Mouse (Mus musculus) common myeloid progenitor, adult 5-6 weeks (primary cell): Measurements from ENCODE around the gene Adgrl1. TPM values are rescaled to one million over a fixed set of nuclear protein-coding genes. Genes with fewer than 3 reads are reported as not detected.

Experiments used
- ATAC-seq: replicated peaks from 2 replicates; pipeline ENCODE4 v1.8.0; 2016; ENCODE audit warnings: low read depth, mild to moderate bottlenecking, moderate TSS enrichment, inconsistent platforms; ENCODE audit not compliant: poor library complexity, severe bottlenecking
- total RNA-seq: library from RNA; stranded (forward); fragments of 200-1000, 187-1606 nt; gene quantifications from 2 replicates; pipeline ENCODE4 v1.2.3, GENCODE M21; 2017

The Adgrl1 gene
- total RNA-seq, 1 experiment from 2014 or later = 6.1 TPM

- ATAC-seq = no peak
Observed at GRCm38 (mm10) chr8:83900957-83901270, 1.0 kb downstream of the Adgrl1 start.

- no peak for ATAC-seq
Observed at GRCm38 (mm10) chr8:83901566-83902485, 1.9 kb downstream of the Adgrl1 start.

- ATAC-seq = no peak
Observed at GRCm38 (mm10) chr8:83902961-83903666, 3.2 kb downstream of the Adgrl1 start.

GRCm38 (mm10) chr8:83908583-83908982 is 8.7 kb downstream of the Adgrl1 start:
- no peak for ATAC-seq

- no peak for ATAC-seq
Observed at GRCm38 (mm10) chr8:83909311-83909710, 9.4 kb downstream of the Adgrl1 start.

- ATAC-seq = no peak
Observed at GRCm38 (mm10) chr8:83911809-83912731, 12.2 kb downstream of the Adgrl1 start.

- no peak for ATAC-seq
Observed at GRCm38 (mm10) chr8:83914232-83914631, 14.3 kb downstream of the Adgrl1 start.

GRCm38 (mm10) chr8:83914860-83915259 is 15.0 kb downstream of the Adgrl1 start:
- peak; percentile 42; the same call in 1 of the 2 replicates for ATAC-seq

GRCm38 (mm10) chr8:83916015-83916414 is 16.1 kb downstream of the Adgrl1 start:
- no peak for ATAC-seq

GRCm38 (mm10) chr8:83917566-83917965 is 17.7 kb downstream of the Adgrl1 start:
- no peak for ATAC-seq

- ATAC-seq = peak; percentile 72
Observed at GRCm38 (mm10) chr8:83921558-83921957, 21.7 kb downstream of the Adgrl1 start.

GRCm38 (mm10) chr8:83922727-83923126 is 22.8 kb downstream of the Adgrl1 start:
- no peak for ATAC-seq

GRCm38 (mm10) chr8:83924585-83924984 is 24.7 kb downstream of the Adgrl1 start:
- no peak for ATAC-seq

- no peak for ATAC-seq
Observed at GRCm38 (mm10) chr8:83926266-83926665, 26.4 kb downstream of the Adgrl1 start.

GRCm38 (mm10) chr8:83934222-83934621 is 34.3 kb downstream of the Adgrl1 start:
- no peak for ATAC-seq

GRCm38 (mm10) chr8:83934994-83935393 is 35.1 kb downstream of the Adgrl1 start:
- ATAC-seq = no peak

- ATAC-seq = no peak
Observed at GRCm38 (mm10) chr8:83935435-83935834, 35.5 kb downstream of the Adgrl1 start.

- no peak for ATAC-seq
Observed at GRCm38 (mm10) chr8:83937645-83938044, 37.7 kb downstream of the Adgrl1 start.

- ATAC-seq = no peak
Observed at GRCm38 (mm10) chr8:83938330-83938729, 38.4 kb downstream of the Adgrl1 start.

- ATAC-seq = no peak
Observed at GRCm38 (mm10) chr8:83941066-83941677, 41.3 kb downstream of the Adgrl1 start.
